ENCODE assay signal across 11 mouse cellular contexts in genomic region chr13:34066351-34066750, GRCm38 (mm10). TPM values are rescaled to one million over a fixed set of nuclear protein-coding genes. Genes with fewer than 3 reads are reported as not detected.
DNase-seq lines count a peak whose midpoint lies in the region; ATAC-seq lines count a peak whose summit lies in the region.
"Had no signal": no experiment of that assay in that cellular context is flagged by ENCODE, and none has a peak within 500 bp of the region (broad histone marks: within the 10 kb centered on the region; RNA-seq: fewer than 3 reads in every experiment).

No protein-coding gene starts in this region.

- 58% methylated on average over 1 of the region's 1 CpGs for WGBS in embryonic facial prominence, embryonic 14.5 days
- 64% methylated on average over 1 of the region's 1 CpGs for WGBS in embryonic facial prominence, embryonic 10.5 days
- WGBS in midbrain, embryonic 10.5 days: 38% methylated on average over 1 of the region's 1 CpGs

- H3K4me3 ChIP-seq in embryonic facial prominence, embryonic 14.5 days (ENCODE audit: low read depth, low read length): no peak overlapping the region
- H3K4me3 ChIP-seq in embryonic facial prominence, embryonic 10.5 days: no peak overlapping the region
- no peak overlapping the region for H3K4me3 ChIP-seq in midbrain, embryonic 10.5 days
- H3K4me3 ChIP-seq: intestine, embryonic 15.5 days; lung, embryonic 15.5 days had no signal

- no peaks in the 10 kb centered on the region; the same call in 1 of the 2 replicates for H3K4me1 ChIP-seq in embryonic facial prominence, embryonic 14.5 days (ENCODE audit: control insufficient read depth, insufficient read depth, low read length)
- H3K4me1 ChIP-seq in embryonic facial prominence, embryonic 10.5 days: peaks cover 22% of the 10 kb centered on the region
- H3K4me1 ChIP-seq in midbrain, embryonic 10.5 days: peaks cover 36% of the 10 kb centered on the region
- H3K4me1 ChIP-seq: intestine, embryonic 15.5 days; lung, embryonic 15.5 days had no signal

- H3K9me3 ChIP-seq in embryonic facial prominence, embryonic 14.5 days (ENCODE audit: control insufficient read depth, low read length): no peaks in the 10 kb centered on the region
- H3K9me3 ChIP-seq in embryonic facial prominence, embryonic 10.5 days: no peaks in the 10 kb centered on the region
- no peaks in the 10 kb centered on the region; the same call in 1 of the 2 replicates for H3K9me3 ChIP-seq in midbrain, embryonic 10.5 days (replicated peaks)
- H3K9me3 ChIP-seq: intestine, embryonic 15.5 days; lung, embryonic 15.5 days had no signal

- no peaks in the 10 kb centered on the region for H3K27me3 ChIP-seq in embryonic facial prominence, embryonic 14.5 days (replicated peaks; ENCODE audit: control insufficient read depth, insufficient read depth, low read length)
- H3K27me3 ChIP-seq in embryonic facial prominence, embryonic 10.5 days (replicated peaks; ENCODE audit: low read depth, poor library complexity, severe bottlenecking): no peaks in the 10 kb centered on the region
- H3K27me3 ChIP-seq in midbrain, embryonic 10.5 days (ENCODE audit: low read depth, poor library complexity, severe bottlenecking): no peaks in the 10 kb centered on the region
- H3K27me3 ChIP-seq: intestine, embryonic 15.5 days; lung, embryonic 15.5 days had no signal

- no peak for DNase-seq in embryonic facial prominence, embryonic 14.5 days (ENCODE audit: low spot score)
- DNase-seq in embryonic facial prominence, embryonic 10.5 days (ENCODE audit: low spot score): no peak
- DNase-seq in layer of hippocampus, adult 18-20 months (ENCODE audit: low spot score in 2 of 2): peak; percentile 39 to 67
- no peak for DNase-seq in layer of hippocampus, postnatal 25 days (ENCODE audit: extremely low spot score in 1 of 2, low spot score in 1 of 2)
- peak; percentile 42 for DNase-seq in urinary bladder, postnatal 14 days (ENCODE audit: low spot score)
- no peak for DNase-seq in urinary bladder, adult 2 months (ENCODE audit: low spot score)
- peak; percentile 76 for DNase-seq in telencephalon, adult 2 months (ENCODE audit: low read depth, low spot score)
- DNase-seq in midbrain, embryonic 10.5 days (ENCODE audit: low spot score): no peak

- no peak overlapping the region for H3K4me2 ChIP-seq in embryonic facial prominence, embryonic 14.5 days (ENCODE audit: low read depth, low read length)
- H3K4me2 ChIP-seq: intestine, embryonic 15.5 days; lung, embryonic 15.5 days had no signal

- no peak overlapping the region for H3K9ac ChIP-seq in embryonic facial prominence, embryonic 14.5 days (ENCODE audit: low read depth, low read length)
- H3K9ac ChIP-seq: intestine, embryonic 15.5 days; lung, embryonic 15.5 days had no signal

- peak overlapping the region; percentile 21; the same call in 1 of the 2 replicates for H3K27ac ChIP-seq in embryonic facial prominence, embryonic 14.5 days (replicated peaks; ENCODE audit: low read depth, low read length)
- no peak overlapping the region for H3K27ac ChIP-seq in embryonic facial prominence, embryonic 10.5 days (replicated peaks)
- H3K27ac ChIP-seq in midbrain, embryonic 10.5 days (replicated peaks): no peak overlapping the region
- H3K27ac ChIP-seq: intestine, embryonic 15.5 days; lung, embryonic 15.5 days had no signal

- peaks cover 42% of the 10 kb centered on the region for H3K36me3 ChIP-seq in embryonic facial prominence, embryonic 14.5 days (ENCODE audit: control insufficient read depth, insufficient read depth, low read length)
- peaks cover 8% of the 10 kb centered on the region for H3K36me3 ChIP-seq in embryonic facial prominence, embryonic 10.5 days (replicated peaks)
- H3K36me3 ChIP-seq in midbrain, embryonic 10.5 days: peaks cover 18% of the 10 kb centered on the region
- H3K36me3 ChIP-seq: intestine, embryonic 15.5 days; lung, embryonic 15.5 days had no signal

- ATAC-seq in embryonic facial prominence, embryonic 14.5 days (ENCODE audit: low read depth): no peak
- ATAC-seq: forebrain, embryonic 14.5 days; intestine, embryonic 15.5 days had no signal

RNA-seq across cellular contexts. Expression of gene Tubb2a, which starts 11.5 kb away (rescaled TPM):
- polyA plus RNA-seq in embryonic facial prominence, embryonic 14.5 days (2014; fragmentation: Nextera tagmentation; extraction: Ambion mirVana): 268 and 303 TPM in 2 replicates
- 101 and 105 TPM in 2 replicates for polyA plus RNA-seq in embryonic facial prominence, embryonic 10.5 days (2016; fragmentation: Nextera tagmentation; extraction: Ambion mirVana)
- total RNA-seq in layer of hippocampus, adult 18-20 months (2021): 100 to 1,000 TPM; 919 to 955 TPM
- 1,000 to 10,000 TPM; 1,288 to 1,354 TPM for total RNA-seq in layer of hippocampus, postnatal 25 days (2021)
- 140 and 213 TPM in 2 replicates for polyA plus RNA-seq in urinary bladder, adult 2 months (2012; rRNA removed)
- 242 and 377 TPM in 2 replicates for polyA plus RNA-seq in midbrain, embryonic 10.5 days (2016; fragmentation: Nextera tagmentation; extraction: Ambion mirVana)

RNA-seq across cellular contexts. Expression of gene Bphl, which starts 29.0 kb away (rescaled TPM):
- polyA plus RNA-seq in embryonic facial prominence, embryonic 14.5 days (2014; fragmentation: Nextera tagmentation; extraction: Ambion mirVana): 47.2 and 52.6 TPM in 2 replicates
- polyA plus RNA-seq in embryonic facial prominence, embryonic 10.5 days (2016; fragmentation: Nextera tagmentation; extraction: Ambion mirVana): 31.6 and 32.3 TPM in 2 replicates
- total RNA-seq in layer of hippocampus, adult 18-20 months (2021): 10 to 100 TPM; 52.0 to 56.0 TPM
- total RNA-seq in layer of hippocampus, postnatal 25 days (2021): 10 to 100 TPM; 41.5 to 46.1 TPM
- 51.3 and 71.5 TPM in 2 replicates for polyA plus RNA-seq in urinary bladder, adult 2 months (2012; rRNA removed)
- polyA plus RNA-seq in midbrain, embryonic 10.5 days (2016; fragmentation: Nextera tagmentation; extraction: Ambion mirVana): 31.6 and 31.8 TPM in 2 replicates

Comparison
In these comparisons a context has a peak if more than half of its experiments do, and no peak if none do; other contexts are left out.
1. DNase-seq: peak in layer of hippocampus, adult 18-20 months (2 of 2), urinary bladder, postnatal 14 days (single experiment) and telencephalon, adult 2 months (single experiment); none in embryonic facial prominence, embryonic 14.5 days (single experiment), embryonic facial prominence, embryonic 10.5 days (single experiment), layer of hippocampus, postnatal 25 days (0 of 2), urinary bladder, adult 2 months (single experiment) and midbrain, embryonic 10.5 days (single experiment).